Mouse (Mus musculus): ENCODE measurements at regions not wholly inside any gene's neighbourhood (a gene's known extent, or its start where the extent isn't known, plus 50 kb on each side); places are given as distances from the start of the nearest gene placed in this dataset.
A peak's percentile ranks its signal among the peaks of the same experiment; 100 is the strongest.

- no peak for ATAC-seq (ENCODE audit: insufficient number of reproducible peaks, insufficient read depth, low FRiP score, low read depth)
- Histone ChIP-seq H3K9me3 (ENCODE audit: control insufficient read depth, low read depth, low read length) (no peaks in the 10 kb centered on the region), H3K27me3 (ENCODE audit: control insufficient read depth, insufficient read depth, low read length) (no peaks in the 10 kb centered on the region)
Measured at GRCm38 (mm10) chr6:7790040-7790439, 54.6 kb upstream of the C1galt1 start.

GRCm38 (mm10) chr6:7789071-7789470 lies 55.6 kb upstream of the C1galt1 start:
- Histone ChIP-seq H3K27ac (ENCODE audit: low read length) (no peak overlapping the region; the same call in 1 of the 2 replicates), H3K4me2 (replicated peaks; ENCODE audit: low read depth, low read length) (no peak overlapping the region), H3K36me3 (ENCODE audit: control insufficient read depth, insufficient read depth, low read length) (no peaks in the 10 kb centered on the region), H3K4me3 (ENCODE audit: low read depth, low read length) (no peak overlapping the region), H3K4me1 (ENCODE audit: control insufficient read depth, insufficient read depth, low read length) (0 out of 2 replicates have a peak, but pooled peaks cover 6% of the 10 kb centered on the region), H3K9ac (replicated peaks; ENCODE audit: low read depth, low read length) (no peak overlapping the region), H3K9me3 (ENCODE audit: control insufficient read depth, low read depth, low read length) (no peaks in the 10 kb centered on the region), H3K27me3 (ENCODE audit: control insufficient read depth, insufficient read depth, low read length) (no peaks in the 10 kb centered on the region)
- ATAC-seq (ENCODE audit: insufficient number of reproducible peaks, insufficient read depth, low FRiP score, low read depth) = peak; percentile 80
- WGBS = 56% methylated on average over 3 of the region's 3 CpGs

More at GRCm38 (mm10) chr6:7790040-7790439, 54.6 kb upstream of the C1galt1 start:
- WGBS = 32% methylated on average over 3 of the region's 3 CpGs
- no peak overlapping the region for H3K4me2 ChIP-seq (replicated peaks; ENCODE audit: low read depth, low read length)
- H3K4me1 ChIP-seq (ENCODE audit: control insufficient read depth, insufficient read depth, low read length) = 0 out of 2 replicates have a peak, but pooled peaks cover 6% of the 10 kb centered on the region
- H3K9ac ChIP-seq (replicated peaks; ENCODE audit: low read depth, low read length) = no peak overlapping the region
- H3K4me3 ChIP-seq (ENCODE audit: low read depth, low read length) = no peak overlapping the region
- no peak overlapping the region for H3K27ac ChIP-seq (ENCODE audit: low read length)
- H3K36me3 ChIP-seq (ENCODE audit: control insufficient read depth, insufficient read depth, low read length) = no peaks in the 10 kb centered on the region

- Histone ChIP-seq H3K9me3 (ENCODE audit: control insufficient read depth, low read depth, low read length) (no peaks in the 10 kb centered on the region), H3K4me1 (ENCODE audit: control insufficient read depth, insufficient read depth, low read length) (0 out of 2 replicates have a peak, but pooled peaks cover 6% of the 10 kb centered on the region), H3K27me3 (ENCODE audit: control insufficient read depth, insufficient read depth, low read length) (no peaks in the 10 kb centered on the region), H3K9ac (replicated peaks; ENCODE audit: low read depth, low read length) (no peak overlapping the region), H3K4me3 (ENCODE audit: low read depth, low read length) (no peak overlapping the region), H3K27ac (ENCODE audit: low read length) (no peak overlapping the region), H3K4me2 (replicated peaks; ENCODE audit: low read depth, low read length) (no peak overlapping the region), H3K36me3 (ENCODE audit: control insufficient read depth, insufficient read depth, low read length) (no peaks in the 10 kb centered on the region)
- ATAC-seq (ENCODE audit: insufficient number of reproducible peaks, insufficient read depth, low FRiP score, low read depth) = no peak
- 44% methylated on average over 4 of the region's 4 CpGs for WGBS
Measured at GRCm38 (mm10) chr6:7785407-7785806, 59.2 kb upstream of the C1galt1 start.

GRCm38 (mm10) chr6:7783059-7783458 lies 61.6 kb upstream of the C1galt1 start:
- Histone ChIP-seq H3K4me3 (ENCODE audit: low read depth, low read length) (no peak overlapping the region), H3K9ac (replicated peaks; ENCODE audit: low read depth, low read length) (no peak overlapping the region)
- peak; percentile 46; the same call in 1 of the 2 replicates for ATAC-seq (ENCODE audit: insufficient number of reproducible peaks, insufficient read depth, low FRiP score, low read depth)

GRCm38 (mm10) chr6:7779959-7780358 lies 64.7 kb upstream of the C1galt1 start:
- Histone ChIP-seq H3K27me3 (ENCODE audit: control insufficient read depth, insufficient read depth, low read length) (no peaks in the 10 kb centered on the region), H3K36me3 (ENCODE audit: control insufficient read depth, insufficient read depth, low read length) (no peaks in the 10 kb centered on the region), H3K9me3 (ENCODE audit: control insufficient read depth, low read depth, low read length) (no peaks in the 10 kb centered on the region), H3K4me1 (ENCODE audit: control insufficient read depth, insufficient read depth, low read length) (no peaks in the 10 kb centered on the region), H3K4me3 (ENCODE audit: low read depth, low read length) (no peak overlapping the region), H3K9ac (replicated peaks; ENCODE audit: low read depth, low read length) (no peak overlapping the region), H3K27ac (ENCODE audit: low read length) (no peak overlapping the region), H3K4me2 (replicated peaks; ENCODE audit: low read depth, low read length) (no peak overlapping the region)
- 94% methylated on average over 2 of the region's 2 CpGs for WGBS
- ATAC-seq (ENCODE audit: insufficient number of reproducible peaks, insufficient read depth, low FRiP score, low read depth) = no peak

More at GRCm38 (mm10) chr6:7783059-7783458, 61.6 kb upstream of the C1galt1 start:
- Histone ChIP-seq H3K4me1 (ENCODE audit: control insufficient read depth, insufficient read depth, low read length) (0 out of 2 replicates have a peak, but pooled peaks cover 3% of the 10 kb centered on the region), H3K27ac (ENCODE audit: low read length) (no peak overlapping the region), H3K9me3 (ENCODE audit: control insufficient read depth, low read depth, low read length) (no peaks in the 10 kb centered on the region), H3K4me2 (replicated peaks; ENCODE audit: low read depth, low read length) (no peak overlapping the region), H3K36me3 (ENCODE audit: control insufficient read depth, insufficient read depth, low read length) (no peaks in the 10 kb centered on the region), H3K27me3 (ENCODE audit: control insufficient read depth, insufficient read depth, low read length) (no peaks in the 10 kb centered on the region)
- WGBS = 61% methylated on average over 1 of the region's 1 CpGs

- 32% methylated on average over 7 of the region's 7 CpGs for WGBS
- no peaks in the 10 kb centered on the region for H3K9me3 ChIP-seq (ENCODE audit: control insufficient read depth, low read depth, low read length)
- no peak for ATAC-seq (ENCODE audit: insufficient number of reproducible peaks, insufficient read depth, low FRiP score, low read depth)
Measured at GRCm38 (mm10) chr6:7778642-7779404, 65.8 kb upstream of the C1galt1 start.

GRCm38 (mm10) chr6:7768421-7768820 lies 75.4 kb upstream of the Asns start:
- Histone ChIP-seq H3K9me3 (ENCODE audit: control insufficient read depth, low read depth, low read length) (no peaks in the 10 kb centered on the region), H3K4me1 (ENCODE audit: control insufficient read depth, insufficient read depth, low read length) (no peaks in the 10 kb centered on the region), H3K4me3 (ENCODE audit: low read depth, low read length) (no peak overlapping the region), H3K27ac (ENCODE audit: low read length) (no peak overlapping the region), H3K27me3 (ENCODE audit: control insufficient read depth, insufficient read depth, low read length) (no peaks in the 10 kb centered on the region), H3K9ac (replicated peaks; ENCODE audit: low read depth, low read length) (no peak overlapping the region), H3K36me3 (ENCODE audit: control insufficient read depth, insufficient read depth, low read length) (no peaks in the 10 kb centered on the region), H3K4me2 (replicated peaks; ENCODE audit: low read depth, low read length) (no peak overlapping the region)
- ATAC-seq (ENCODE audit: insufficient number of reproducible peaks, insufficient read depth, low FRiP score, low read depth) = no peak

More at GRCm38 (mm10) chr6:7778642-7779404, 65.8 kb upstream of the C1galt1 start:
- Histone ChIP-seq H3K27me3 (ENCODE audit: control insufficient read depth, insufficient read depth, low read length) (no peaks in the 10 kb centered on the region), H3K36me3 (ENCODE audit: control insufficient read depth, insufficient read depth, low read length) (no peaks in the 10 kb centered on the region), H3K9ac (replicated peaks; ENCODE audit: low read depth, low read length) (no peak overlapping the region), H3K4me3 (ENCODE audit: low read depth, low read length) (no peak overlapping the region), H3K27ac (ENCODE audit: low read length) (no peak overlapping the region), H3K4me2 (replicated peaks; ENCODE audit: low read depth, low read length) (no peak overlapping the region), H3K4me1 (ENCODE audit: control insufficient read depth, insufficient read depth, low read length) (no peaks in the 10 kb centered on the region)

- H3K4me1 ChIP-seq (ENCODE audit: control insufficient read depth, insufficient read depth, low read length) = no peaks in the 10 kb centered on the region
- no peak for ATAC-seq (ENCODE audit: insufficient number of reproducible peaks, insufficient read depth, low FRiP score, low read depth)
- 79% methylated on average over 4 of the region's 4 CpGs for WGBS
- H3K4me3 ChIP-seq (ENCODE audit: low read depth, low read length) = no peak overlapping the region
- H3K4me2 ChIP-seq (replicated peaks; ENCODE audit: low read depth, low read length) = no peak overlapping the region
- H3K9me3 ChIP-seq (ENCODE audit: control insufficient read depth, low read depth, low read length) = no peaks in the 10 kb centered on the region
- H3K27me3 ChIP-seq (ENCODE audit: control insufficient read depth, insufficient read depth, low read length) = no peaks in the 10 kb centered on the region
- H3K9ac ChIP-seq (replicated peaks; ENCODE audit: low read depth, low read length) = no peak overlapping the region
- H3K36me3 ChIP-seq (ENCODE audit: control insufficient read depth, insufficient read depth, low read length) = no peaks in the 10 kb centered on the region
- H3K27ac ChIP-seq (ENCODE audit: low read length) = no peak overlapping the region
Measured at GRCm38 (mm10) chr6:7767631-7768030, 74.6 kb upstream of the Asns start.

All from stomach, embryonic 14.5 days (tissue).